Mouse (Mus musculus) layer of hippocampus, adult 11-12 months (tissue): ENCODE measurements at regions not wholly inside any gene's neighbourhood (a gene's known extent, or its start where the extent isn't known, plus 50 kb on each side); places are given as distances from the start of the nearest gene placed in this dataset.

Experiments
- DNase-seq: peaks from one replicate; pipeline ENCODE4 v3.0.0; 2022; ENCODE audit warnings: low spot score

DNA sequence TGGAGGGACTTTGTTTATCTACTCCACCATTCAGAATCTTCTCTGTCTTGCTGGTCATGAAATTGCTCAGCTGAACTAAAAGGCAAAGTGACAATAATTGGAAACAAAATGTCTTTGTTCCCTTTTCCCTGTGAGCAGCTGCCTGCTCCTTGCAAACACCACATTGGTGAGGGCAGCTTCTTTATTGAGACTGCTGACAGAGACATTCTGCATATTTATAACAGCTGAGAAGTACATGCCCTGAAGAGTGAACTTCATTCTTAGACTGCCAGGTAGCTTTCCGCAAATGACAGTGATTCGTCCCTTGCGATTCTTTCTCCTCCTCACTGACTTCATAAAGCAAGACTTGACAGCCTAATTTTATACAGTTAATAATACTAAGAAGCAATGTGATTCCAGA lies 237.0 kb downstream of the Cps1 start:
- no peak for DNase-seq

DNA sequence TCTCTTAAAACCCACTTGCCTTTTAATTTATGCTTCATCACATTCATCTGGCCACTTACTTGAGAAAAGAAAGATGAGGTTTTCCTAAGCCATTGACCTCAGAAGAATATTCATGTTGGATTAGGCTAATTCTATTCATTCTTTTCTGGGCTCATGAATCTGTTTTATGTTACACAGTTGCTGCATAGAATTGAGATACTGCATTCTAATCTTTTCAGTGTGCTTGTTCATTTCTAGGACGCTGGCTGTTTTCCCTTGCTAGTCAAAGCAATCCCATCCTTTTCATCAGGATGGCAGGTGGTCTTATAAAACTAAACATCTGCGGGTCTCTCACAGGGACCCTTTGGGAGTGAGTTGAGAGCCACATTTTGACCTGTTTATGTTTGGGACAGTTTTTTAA lies 243.2 kb downstream of the Cps1 start:
- DNase-seq = no peak

DNA sequence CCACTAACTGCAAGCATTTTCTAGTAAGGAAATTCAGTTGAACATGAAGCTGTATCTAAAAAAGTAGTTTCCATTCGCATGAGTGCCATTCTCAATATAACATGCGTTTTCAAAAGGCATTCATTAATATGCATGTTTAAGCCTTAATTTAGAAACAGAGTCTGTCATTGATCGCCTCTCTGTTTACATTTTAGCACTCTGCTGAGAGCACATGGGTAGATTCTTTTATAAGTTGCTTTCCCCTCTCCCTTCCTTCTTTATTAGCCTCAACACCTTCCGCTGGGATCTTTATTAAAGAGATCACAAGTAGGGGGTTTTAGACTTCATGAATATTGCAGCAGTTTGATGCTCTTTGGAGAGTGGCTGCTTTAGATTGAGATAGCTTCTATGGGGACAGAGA lies 243.7 kb downstream of the Cps1 start:
- DNase-seq = no peak

DNA sequence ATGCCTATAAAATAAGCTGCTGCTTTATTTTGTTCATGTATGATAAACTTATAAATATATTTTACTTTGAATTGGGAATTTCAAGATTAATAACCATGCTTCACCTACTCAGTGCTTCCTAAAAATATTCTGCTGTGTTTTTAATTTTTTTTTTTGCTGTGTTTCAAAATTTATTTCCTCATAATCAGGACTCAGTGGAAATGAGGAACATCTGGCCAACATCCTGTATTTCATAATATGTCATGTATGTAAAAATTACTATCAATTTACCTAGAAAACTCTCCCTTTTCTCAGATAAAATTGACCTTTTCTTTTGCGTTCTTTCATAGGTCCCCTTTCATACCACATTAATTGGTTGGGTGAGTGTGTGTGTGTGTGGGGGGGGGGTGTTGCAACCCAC lies 259.5 kb downstream of the Cps1 start:
- no peak for DNase-seq

DNA sequence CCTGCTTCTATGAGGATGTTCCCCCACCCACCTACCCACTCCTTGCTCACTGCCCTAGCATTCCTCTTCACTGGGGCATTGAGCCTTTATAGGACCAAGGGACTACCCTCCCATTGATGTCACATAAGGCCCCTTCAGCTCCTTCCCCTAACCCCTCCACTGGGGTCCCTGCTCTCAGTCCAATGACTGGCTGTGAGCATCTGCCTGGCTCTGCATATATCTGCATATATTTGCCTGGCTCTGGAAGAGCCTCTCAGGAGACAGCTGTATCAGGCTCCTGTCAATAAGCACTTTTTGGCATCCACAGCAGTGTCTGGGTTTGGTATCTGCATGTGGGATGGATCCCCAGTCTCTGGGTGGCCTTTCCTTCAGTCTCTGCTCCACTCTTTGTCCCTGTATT lies 262.6 kb downstream of the Cps1 start:
- DNase-seq = no peak

DNA sequence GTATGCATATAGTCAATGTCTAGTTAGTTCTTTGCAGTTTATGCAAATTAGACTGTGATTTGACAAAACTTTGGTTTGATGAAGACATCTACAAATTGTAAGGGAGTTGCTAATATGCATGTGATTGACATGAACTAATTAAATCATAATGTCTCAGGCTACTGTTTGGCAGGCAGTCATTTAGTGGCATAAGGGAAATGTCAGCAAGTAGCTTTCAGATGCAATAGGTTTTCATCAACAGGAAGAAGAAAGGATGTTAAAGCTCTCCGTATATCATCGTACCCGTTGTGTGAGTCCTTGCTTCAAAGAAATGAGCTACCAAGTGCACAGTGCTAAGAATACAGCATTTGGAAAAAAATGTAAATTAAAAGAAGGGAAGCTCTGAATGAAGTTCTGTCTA lies 264.1 kb downstream of the Cps1 start:
- DNase-seq = no peak

DNA sequence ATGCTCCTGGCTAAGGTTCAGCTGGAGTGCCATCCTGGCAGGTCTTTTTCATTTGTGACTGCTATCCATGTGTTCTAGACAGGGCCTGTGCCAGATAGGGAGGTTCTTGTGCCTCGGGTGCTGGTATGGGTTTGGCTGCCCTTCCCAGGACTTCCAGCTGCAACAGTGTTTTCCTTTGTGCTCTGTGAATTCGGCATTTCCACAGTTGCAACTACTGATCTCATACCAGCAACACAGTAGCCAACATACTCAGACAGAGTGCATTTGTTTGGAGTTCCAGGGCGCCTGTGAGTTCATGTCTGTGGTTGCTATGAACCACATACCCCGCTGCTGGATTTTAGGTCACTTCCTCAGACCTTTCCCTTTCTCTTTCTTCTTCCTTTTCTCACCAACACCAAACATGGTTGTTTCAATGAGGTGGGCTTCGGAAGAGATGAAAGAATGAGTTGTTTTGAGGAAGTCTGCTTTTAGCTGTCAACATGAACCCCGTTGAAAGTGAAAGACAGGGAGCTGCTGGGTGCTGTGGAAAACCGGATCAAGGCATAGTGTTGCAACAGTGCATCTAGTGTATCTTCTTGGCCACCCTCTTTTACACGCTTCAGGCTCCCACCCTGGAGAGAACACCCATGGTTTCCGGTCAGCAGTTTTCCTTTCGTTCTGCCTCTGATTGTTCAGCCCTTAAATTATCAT lies 275.1 kb downstream of the Cps1 start:
- peak; percentile 54 for DNase-seq

DNA sequence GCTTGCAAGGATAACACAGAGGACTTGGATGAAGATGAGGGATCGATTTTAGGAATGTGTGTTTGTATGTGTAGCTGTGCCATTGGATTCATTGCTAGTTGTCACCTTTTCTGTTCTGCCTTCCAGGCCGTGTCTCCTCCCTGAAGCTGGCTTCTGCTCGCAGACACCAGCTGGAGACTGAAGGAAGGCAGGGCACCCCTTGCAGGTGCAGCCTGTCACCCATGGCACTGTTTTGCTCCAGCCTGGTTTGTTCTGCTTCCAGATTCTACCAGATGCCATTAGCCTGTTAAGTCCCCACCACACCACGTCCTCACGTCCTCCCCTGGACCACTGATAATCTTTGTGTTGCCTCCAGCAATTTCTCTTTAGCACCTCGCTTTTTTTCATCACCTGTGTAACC lies 286.7 kb downstream of the Cps1 start:
- DNase-seq = no peak

DNA sequence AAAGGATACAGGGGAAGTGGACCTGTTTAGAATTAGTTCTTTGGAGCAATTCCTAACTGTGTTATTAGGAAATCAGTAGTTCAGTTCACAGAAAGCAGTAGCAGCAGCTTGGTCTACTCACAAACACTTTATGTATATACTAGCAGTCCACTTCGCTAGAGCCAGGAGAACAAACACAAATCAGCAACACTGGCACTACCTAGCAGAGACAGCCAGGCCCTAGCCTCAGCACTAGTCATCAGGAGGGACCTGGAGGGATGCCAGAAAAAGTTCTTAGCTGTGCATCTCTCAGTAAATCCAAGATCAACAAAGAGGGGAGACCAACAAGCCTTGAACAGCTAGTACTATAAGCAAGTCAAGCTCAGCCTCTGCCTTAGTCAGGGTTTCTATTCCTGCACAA lies 294.4 kb downstream of the Cps1 start:
- DNase-seq = no peak

DNA sequence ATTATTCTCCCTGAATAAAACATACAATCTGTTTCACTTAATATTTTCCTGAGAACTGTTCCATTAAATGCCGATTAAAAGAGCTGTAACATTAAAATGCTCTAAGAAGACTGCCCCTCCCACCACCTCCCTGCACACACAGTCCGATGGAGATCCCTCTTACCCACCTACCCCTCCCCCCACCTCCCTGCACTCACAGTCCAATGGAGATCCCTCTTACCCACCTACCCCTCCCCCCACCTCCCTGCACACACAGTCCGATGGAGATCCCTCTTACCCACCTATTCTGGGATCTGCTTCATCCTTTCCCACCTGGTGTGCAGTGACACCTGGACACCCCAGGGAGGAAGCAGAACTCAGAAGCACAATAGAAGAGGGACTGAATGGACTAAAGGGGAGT lies 305.6 kb downstream of the Cps1 start:
- DNase-seq = no peak

DNA sequence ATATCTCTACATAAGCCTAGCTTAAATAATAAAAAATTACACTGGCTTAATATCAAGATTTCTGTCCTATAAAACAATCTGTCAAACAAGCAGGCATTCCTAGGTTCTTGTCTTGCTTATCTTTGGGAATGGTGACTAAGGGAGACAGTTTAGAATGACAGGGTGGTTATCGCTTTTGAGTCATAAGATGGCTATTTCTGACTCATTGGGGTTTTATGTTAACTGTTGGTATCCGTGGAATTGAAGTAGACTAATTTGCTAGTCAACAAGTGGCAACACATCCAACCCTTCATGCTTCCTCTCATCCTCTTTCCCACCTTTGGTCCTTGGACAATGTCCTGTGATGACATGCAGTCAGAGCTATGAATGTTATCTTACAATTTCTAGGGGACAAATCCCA lies 328.0 kb downstream of the Cps1 start:
- DNase-seq = no peak

DNA sequence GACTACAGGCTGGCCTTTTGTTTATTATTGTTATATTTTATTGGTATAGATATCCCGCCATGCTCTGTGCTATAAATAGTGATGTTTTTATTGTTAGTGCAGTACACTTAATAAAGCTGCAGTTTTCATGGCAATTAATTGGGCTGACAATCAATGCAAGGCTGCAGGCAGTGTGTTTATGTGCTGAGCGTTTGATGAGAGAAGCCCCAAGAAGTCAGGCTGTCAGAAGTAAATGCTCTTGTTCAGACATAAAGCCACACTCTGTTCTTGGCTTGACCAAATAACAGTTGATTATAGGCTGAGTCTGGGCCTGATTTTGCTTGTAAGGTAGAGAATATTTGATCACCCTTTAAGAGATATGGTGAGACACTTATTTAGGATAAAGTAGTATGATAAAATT lies 341.4 kb downstream of the Cps1 start:
- no peak for DNase-seq

DNA sequence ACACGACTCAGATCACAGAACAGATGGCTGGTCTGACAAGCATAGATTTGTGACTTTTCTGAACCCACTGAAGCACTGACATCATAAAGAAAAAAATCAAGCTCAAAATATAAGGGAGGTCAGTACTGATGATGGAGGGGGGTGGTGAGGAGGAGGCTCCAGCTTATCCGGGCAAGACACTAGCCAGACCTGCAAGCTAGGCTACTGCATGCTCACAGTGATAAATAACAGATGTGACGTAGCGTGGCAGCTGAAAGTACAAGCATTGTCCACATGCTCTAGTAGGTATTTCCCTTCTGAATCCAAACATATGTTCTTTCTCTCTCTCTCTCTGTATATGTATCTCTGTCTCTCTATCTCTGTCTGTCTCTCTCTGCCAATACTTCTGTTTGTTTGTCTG lies 342.7 kb downstream of the Cps1 start:
- no peak for DNase-seq

DNA sequence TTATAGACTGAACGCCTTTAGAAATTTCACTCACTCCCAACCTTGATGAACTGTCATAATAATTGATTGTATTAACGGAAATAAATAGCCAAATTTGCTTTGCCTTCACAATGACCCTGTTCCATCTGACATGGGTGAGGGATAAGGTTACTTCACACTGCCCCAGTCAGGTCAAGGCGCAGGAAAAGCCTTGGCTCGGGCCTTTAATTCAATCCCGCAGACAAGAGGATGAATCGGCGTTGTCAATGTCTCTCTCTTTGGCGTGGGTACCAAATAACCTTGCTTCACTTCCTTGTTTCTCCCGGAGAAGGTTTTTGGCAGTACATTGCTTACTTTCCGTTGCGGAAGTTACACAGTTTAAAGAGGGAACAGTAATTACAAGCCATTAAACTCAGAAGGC lies 354.2 kb downstream of the Cps1 start:
- no peak for DNase-seq

DNA sequence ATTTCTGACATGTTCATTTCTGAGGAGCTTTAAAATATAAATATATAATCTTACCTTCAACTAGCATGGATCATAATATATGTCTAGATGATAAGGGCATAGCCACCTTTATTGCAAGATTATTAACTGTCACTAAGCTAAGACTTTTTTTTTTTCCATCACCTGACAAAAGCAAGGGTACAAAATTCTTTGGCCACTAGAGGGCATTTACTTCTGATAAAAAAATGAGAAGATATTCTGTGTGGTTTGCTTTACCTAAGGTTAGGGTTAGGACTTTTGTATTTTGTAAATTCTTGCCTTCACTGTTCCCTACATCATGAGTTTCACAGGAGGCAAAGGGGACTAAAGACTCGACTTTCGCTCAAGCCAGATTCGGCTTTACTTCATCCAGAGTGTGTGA lies 355.1 kb downstream of the Cps1 start:
- DNase-seq = peak; percentile 10

DNA sequence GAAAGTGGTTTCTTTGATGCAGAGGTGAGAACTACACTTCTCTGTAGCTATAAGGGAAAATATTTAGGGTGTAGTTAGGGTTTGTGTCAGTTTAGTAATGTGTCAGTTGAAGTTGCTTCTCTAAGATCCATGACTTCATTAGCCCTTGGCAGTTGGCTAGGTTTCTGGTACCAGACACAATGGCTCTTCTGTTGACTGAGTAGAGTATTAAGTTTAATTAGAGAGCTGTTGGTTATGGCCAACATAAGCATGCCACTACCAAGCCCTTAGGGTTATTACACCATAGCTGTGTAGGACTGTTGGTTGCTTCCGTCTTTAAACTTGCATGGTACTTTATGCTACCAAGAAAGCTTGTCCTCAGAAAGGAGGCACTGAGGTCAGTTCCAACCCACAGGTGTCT lies 359.1 kb downstream of the Cps1 start:
- no peak for DNase-seq

DNA sequence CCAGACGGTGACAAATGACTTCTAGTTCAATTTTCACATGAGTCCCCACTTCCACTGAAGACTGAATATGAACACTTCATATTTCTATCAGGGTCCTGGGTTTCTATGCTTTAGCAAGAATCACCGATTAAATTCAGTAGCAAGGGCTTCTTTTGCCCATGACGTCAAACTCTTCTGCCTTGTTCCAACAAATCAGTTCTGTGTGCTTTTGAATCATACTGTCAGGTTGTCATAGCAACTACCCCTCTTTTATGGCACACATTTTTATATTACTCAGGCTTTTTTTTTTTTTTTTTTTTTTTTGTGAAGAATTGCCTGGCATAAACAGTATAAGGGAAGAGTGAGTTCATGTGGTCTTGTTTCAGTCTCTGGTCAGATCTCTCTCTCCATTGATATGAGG lies 381.3 kb downstream of the Cps1 start:
- DNase-seq = no peak

DNA sequence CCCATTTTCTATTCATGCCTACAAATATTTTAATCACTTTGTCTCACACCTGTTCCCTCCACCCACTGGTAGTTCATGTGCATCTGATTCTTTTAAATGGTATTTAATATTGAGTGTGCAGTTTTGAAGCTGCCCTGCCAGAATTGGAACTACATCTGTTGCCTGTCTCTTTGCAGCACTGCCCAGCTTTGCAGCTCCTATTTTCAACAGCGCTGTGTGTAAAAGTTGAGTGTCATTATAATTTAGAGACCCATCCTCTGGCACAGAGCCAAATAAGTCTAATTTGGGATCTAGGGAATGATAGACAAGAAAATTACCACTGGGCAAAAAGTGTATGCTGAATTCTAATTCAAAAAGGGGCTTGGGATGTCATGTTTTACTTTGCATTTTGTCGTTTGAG lies 382.9 kb downstream of the Cps1 start:
- peak; percentile 32 for DNase-seq

DNA sequence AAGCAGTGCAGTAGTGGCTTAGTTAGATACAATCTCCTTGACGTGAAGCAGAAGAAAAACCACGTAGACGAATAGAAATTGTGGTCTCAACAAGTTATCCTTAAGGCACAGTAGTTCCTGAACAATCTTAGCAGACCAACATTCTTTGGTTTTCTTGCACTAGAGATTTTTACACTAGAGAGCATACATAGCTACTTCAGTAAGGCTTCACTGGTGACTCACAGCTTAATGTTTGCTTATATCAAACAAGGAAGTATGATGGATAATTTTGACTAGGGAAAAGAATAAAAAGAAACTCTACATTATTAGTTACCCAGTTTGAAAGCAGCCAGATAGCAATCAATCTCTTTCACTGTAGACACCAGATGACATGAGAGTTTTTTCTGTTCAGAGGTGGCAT lies 395.5 kb downstream of the Cps1 start:
- no peak for DNase-seq

DNA sequence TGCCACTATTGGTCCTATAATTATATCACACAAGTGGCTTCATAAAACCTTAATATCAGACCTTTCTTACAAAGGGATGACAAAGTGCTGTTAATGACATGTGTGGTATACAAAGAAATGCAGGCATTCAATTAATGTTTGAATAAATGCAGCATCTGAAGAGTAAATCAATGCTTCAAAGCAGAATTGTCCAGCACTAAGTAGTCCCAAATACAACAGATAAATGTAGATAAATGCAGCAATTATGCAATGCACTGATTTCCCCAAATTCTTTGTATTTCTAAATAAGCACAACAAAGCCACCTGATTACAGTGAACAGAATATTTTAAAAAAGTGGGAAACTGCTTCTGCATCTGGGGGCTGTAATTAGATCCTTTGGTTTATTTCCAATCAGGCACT lies 435.9 kb downstream of the Cps1 start:
- no peak for DNase-seq

DNA sequence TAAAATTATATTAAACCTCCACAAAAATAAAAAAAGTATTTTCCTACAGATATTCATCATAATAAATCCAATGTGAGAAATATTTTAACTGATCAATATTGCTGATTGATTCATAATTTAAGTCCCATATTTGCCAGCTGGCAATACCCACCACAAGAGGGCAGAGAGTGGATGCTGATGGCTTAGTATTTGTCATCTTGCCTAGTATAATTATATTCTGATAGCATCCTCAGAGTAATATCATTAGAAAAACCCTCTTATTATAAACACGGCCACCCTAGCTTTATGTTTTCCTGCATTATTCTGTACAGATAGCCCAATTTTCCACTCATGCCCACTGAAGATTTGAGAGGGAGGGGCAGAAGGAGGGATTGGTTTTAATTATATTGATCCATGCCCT lies 436.4 kb downstream of the Cps1 start:
- DNase-seq = peak; percentile 5

DNA sequence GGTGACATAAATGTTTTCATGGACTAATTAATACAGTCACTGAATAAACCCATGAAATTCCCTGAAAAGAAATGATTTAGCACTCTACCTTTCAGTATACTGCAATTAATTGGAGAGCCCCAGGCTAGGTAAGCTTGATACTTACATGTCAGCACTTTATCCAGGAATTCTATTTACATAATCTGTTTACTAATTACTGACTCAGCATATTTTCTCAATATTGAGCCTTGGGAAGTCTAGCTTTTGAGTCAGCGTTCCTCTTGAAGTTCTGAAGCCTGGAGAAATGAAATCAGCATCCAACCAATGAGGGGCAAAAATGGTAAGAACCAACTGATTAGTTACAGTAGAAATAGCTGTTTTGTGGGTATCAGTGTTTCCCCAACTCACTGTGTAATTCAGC lies 448.8 kb downstream of the Cps1 start:
- DNase-seq = no peak

DNA sequence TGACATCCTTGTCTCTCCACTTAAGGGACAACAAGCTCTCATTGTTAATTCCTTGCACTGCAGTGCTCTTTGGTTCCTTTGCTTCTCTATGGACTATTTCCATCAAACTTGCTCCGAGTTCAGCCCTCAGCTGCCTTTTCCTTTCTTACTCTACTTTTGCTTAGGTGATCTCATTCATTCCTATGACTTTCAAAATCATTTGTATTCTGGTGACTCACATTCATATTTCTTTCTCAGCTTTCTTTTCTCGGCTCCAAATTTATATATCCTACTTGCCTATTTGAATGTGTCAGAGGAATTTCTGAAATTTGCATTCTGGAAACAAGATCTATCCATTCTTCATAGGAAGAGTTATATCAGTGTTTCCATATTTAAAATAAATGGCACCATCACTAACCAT lies 456.9 kb downstream of the Cps1 start:
- no peak for DNase-seq
